Mouse (Mus musculus) heart, adult 2 months (tissue): ENCODE results near the gene Adprhl2. TPM values are rescaled to one million over a fixed set of nuclear protein-coding genes. Genes with fewer than 3 reads are reported as not detected.

Experiments used
- DNase-seq, 2 experiments: peaks; one replicate each; pipeline ENCODE4 v3.0.0; 2021
- H3K27ac ChIP-seq: fragments of 200-600 bp; 2 replicates; pipeline ENCODE4 v1.8.1; 2022
- H3K27me3 ChIP-seq: fragments of 200-500 bp; 2 replicates; pipeline ENCODE4 v1.6.1; 2012; ENCODE audit warnings: mild to moderate bottlenecking, low read length, inconsistent platforms, mixed read lengths; ENCODE audit not compliant: control insufficient read depth, insufficient read depth
- H3K36me3 ChIP-seq: fragments of 200-500 bp; 2 replicates; pipeline ENCODE4 v1.6.1; 2012; ENCODE audit warnings: low read length, inconsistent platforms; ENCODE audit not compliant: control insufficient read depth, insufficient read depth
- H3K4me1 ChIP-seq: fragments of 200-500 bp; 2 replicates; pipeline ENCODE4 v1.6.1; 2011; ENCODE audit warnings: low read length; ENCODE audit not compliant: control insufficient read depth, insufficient read depth
- H3K4me3 ChIP-seq: fragments of 200-600 bp; 2 replicates; pipeline ENCODE4 v1.8.1; 2022
- H3K79me2 ChIP-seq: fragments of 200-500 bp; replicated peaks from 2 replicates; pipeline ENCODE4 v1.6.1; 2012; ENCODE audit warnings: mild to moderate bottlenecking, inconsistent platforms, low read length, moderate library complexity, mixed read lengths; ENCODE audit not compliant: control insufficient read depth, insufficient read depth
- H3K9ac ChIP-seq: fragments of 200-500 bp; 2 replicates; pipeline ENCODE4 v1.6.1; 2012; ENCODE audit warnings: low read depth, mild to moderate bottlenecking, control low read depth, inconsistent platforms, low read length, mixed read lengths
- CTCF ChIP-seq: fragments of 200-600 bp; IDR thresholded peaks from 2 replicates; pipeline ENCODE4 v1.8.1; 2022; ENCODE audit warnings: antibody characterized with exemption, mild to moderate bottlenecking, moderate library complexity
- EP300 ChIP-seq: fragments of 200-500 bp; IDR thresholded peaks from 2 replicates; pipeline ENCODE4 v1.6.1; 2011; ENCODE audit warnings: low read depth, low read length, control low read depth; ENCODE audit not compliant: insufficient read depth
- POLR2A ChIP-seq: fragments of 200-500 bp; IDR thresholded peaks from 2 replicates; pipeline ENCODE4 v1.6.1; 2011; ENCODE audit warnings: mild to moderate bottlenecking, low read depth, low read length, control low read depth; ENCODE audit not compliant: insufficient read depth
- WGBS: fragments of 180-500 bp; shearing (Covaris S2); methylation state at CpG from one replicate; pipeline ENCODE4 v1.1.7; 2018; 5-methylcytosine and 5-hydroxymethylcytosine counted together
- intact Hi-C: fragments of 180-260 bp; cut with DNase I; formaldehyde crosslinking; loops from one replicate; pipeline ENCODE4 v1.15.1; 2025
- polyA plus RNA-seq: library from polyadenylated mRNA; depleted of rRNA; stranded (reverse); fragments of >200 nt; gene quantifications from 2 replicates; pipeline ENCODE4 v1.2.3, GENCODE M21; 2012
- total RNA-seq, 2 experiments: library from RNA; stranded (reverse); gene quantifications; 2 replicates each; pipeline ENCODE4 v1.2.3; 2021

Gene Adprhl2
- total and polyA plus RNA-seq, 3 experiments = 12.9 to 14.7 (median 13.0) TPM

DNA sequence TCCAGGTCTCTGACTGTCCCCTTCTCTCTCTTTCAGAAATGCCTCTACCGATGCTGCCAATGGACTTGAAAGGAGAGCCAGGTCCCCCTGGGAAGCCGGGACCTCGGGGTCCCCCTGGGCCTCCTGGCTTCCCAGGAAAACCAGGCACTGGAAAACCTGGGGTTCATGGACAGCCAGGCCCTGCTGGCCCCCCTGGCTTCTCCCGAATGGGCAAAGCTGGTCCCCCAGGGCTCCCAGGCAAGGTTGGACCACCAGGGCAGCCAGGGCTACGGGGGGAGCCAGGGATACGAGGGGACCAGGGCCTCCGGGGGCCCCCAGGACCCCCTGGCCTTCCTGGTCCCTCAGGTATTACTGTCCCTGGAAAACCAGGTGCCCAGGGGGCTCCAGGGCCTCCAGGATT is 11.2 kb downstream of the Adprhl2 start:
- H3K27me3 ChIP-seq = no peaks in the 10 kb centered on the region
- TF ChIP-seq POLR2A (no peak), CTCF (no peak), EP300 (no peak)
- H3K27ac ChIP-seq = no peak overlapping the region
- no peak overlapping the region for H3K9ac ChIP-seq
- no peak for DNase-seq
- H3K79me2 ChIP-seq = no peaks in the 10 kb centered on the region
- H3K36me3 ChIP-seq = no peaks in the 10 kb centered on the region
- H3K4me1 ChIP-seq = no peaks in the 10 kb centered on the region
- H3K4me3 ChIP-seq = no peak overlapping the region
- intact Hi-C loops = loop anchor here (1.0 to 5.0 kb wide), 3 partner anchors 83 to 223 kb away; no protein-coding TSS in a partner anchor
- WGBS = 77% methylated on average over 7 of the region's 7 CpGs

DNA sequence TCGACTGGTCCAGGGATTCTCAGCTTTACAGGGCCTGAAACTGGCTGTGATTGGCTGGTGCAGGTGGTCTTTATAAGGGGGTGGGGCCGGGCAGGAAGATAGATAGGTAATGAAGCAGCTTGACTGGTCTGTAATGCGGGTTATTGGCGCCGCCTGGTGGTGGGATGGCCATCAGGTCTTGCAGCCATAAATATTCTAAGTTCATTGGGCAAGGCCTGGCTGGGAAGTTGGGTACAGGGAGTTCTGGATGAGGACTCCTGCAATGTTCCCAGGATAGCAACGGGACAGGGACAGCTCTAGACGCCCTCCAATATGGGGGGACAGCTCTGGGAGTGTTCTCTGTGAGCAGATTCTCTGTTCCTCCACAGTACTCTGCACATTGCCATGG is 11.6 kb downstream of the Adprhl2 start:
- Histone ChIP-seq H3K36me3 (no peaks in the 10 kb centered on the region), H3K27me3 (no peaks in the 10 kb centered on the region), H3K4me1 (no peaks in the 10 kb centered on the region), H3K4me3 (no peak overlapping the region), H3K9ac (no peak overlapping the region), H3K27ac (no peak overlapping the region), H3K79me2 (no peaks in the 10 kb centered on the region)
- TF ChIP-seq EP300 (peak; percentile 68; the same call in 1 of the 2 replicates), CTCF (peak; percentile 75), POLR2A (no peak)
- DNase-seq = peak; percentile 84 to 88
- intact Hi-C loops = loop anchor here (1.0 to 5.0 kb wide), 4 partner anchors 32 to 223 kb away; no protein-coding TSS in a partner anchor
- WGBS = 2% methylated on average over 7 of the region's 7 CpGs

DNA sequence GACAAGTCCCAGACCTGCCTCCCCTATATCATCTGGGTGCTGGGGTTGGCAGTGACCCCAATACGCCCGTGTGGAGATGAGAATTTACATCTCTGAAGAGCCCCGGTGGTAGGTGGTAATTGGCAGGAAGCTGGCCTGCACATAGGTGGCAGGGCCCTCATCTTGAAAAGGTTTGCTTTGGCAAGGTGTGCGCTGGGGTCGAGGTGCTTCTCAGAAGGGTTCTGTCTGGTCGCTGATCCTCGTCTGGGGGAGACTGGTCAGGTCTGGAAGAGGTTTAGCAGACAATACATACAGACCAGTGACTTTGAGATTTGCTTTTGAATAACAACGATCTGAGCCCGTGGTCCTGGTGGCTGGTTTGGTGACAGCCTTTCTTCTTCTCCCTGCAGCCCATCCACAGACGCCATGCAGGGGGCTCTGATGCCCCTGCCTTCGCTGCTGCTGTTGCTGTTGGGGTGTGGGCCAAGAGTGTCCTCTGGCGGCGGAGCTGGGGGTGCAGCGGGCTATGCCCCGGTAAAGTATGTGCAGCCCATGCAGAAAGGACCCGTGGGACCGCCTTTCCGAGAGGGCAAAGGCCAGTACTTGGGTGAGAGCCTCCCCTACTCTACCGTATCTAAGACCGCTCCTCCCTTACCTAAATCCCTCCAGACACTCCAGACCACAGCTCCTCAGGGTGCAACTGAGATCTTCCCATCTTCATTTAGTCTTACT is 12.1 kb downstream of the Adprhl2 start:
- WGBS = 19% methylated on average over 20 of the region's 20 CpGs
- Histone ChIP-seq H3K27ac (no peak overlapping the region), H3K9ac (no peak overlapping the region), H3K27me3 (no peaks in the 10 kb centered on the region), H3K36me3 (no peaks in the 10 kb centered on the region), H3K79me2 (no peaks in the 10 kb centered on the region), H3K4me3 (no peak overlapping the region), H3K4me1 (no peaks in the 10 kb centered on the region)
- TF ChIP-seq CTCF = no peak
- no peak for TF ChIP-seq POLR2A
- TF ChIP-seq EP300 = no peak
- DNase-seq = no peak
- intact Hi-C loops = loop anchor here (1.0 kb wide), 1 partner anchor 31 kb away; no protein-coding TSS in a partner anchor

DNA sequence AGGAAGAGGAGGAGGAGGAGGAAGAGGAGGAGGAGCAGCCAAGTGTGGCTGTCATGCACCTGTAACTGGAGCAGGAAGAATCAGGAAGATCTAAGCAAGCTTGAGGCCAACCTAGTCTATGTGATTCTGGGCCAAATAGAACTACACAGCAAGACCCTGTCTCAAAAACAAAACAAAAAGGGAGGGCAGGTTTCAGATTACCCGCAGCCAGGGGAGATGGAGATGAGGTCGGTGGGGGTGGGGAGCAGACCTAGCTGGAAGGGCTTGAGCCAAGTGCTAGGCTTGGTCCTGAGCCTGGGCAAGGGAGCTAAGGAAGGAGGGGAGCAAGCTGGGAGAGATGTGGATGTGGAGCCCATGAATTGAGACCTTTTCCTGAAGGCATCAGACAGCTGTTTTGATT is 14.7 kb downstream of the Adprhl2 start:
- no peak for DNase-seq
- Histone ChIP-seq H3K9ac (no peak overlapping the region), H3K27ac (no peak overlapping the region), H3K36me3 (no peaks in the 10 kb centered on the region), H3K27me3 (peaks cover 3% of the 10 kb centered on the region; the same call in 1 of the 2 replicates), H3K79me2 (no peaks in the 10 kb centered on the region), H3K4me3 (no peak overlapping the region), H3K4me1 (no peaks in the 10 kb centered on the region)
- WGBS = 29% methylated on average over 2 of the region's 2 CpGs
- TF ChIP-seq EP300 (no peak), CTCF (no peak), POLR2A (no peak)
- intact Hi-C loops = loop anchor here (1.0 kb wide), 1 partner anchor 125 kb away; no protein-coding TSS in a partner anchor

DNA sequence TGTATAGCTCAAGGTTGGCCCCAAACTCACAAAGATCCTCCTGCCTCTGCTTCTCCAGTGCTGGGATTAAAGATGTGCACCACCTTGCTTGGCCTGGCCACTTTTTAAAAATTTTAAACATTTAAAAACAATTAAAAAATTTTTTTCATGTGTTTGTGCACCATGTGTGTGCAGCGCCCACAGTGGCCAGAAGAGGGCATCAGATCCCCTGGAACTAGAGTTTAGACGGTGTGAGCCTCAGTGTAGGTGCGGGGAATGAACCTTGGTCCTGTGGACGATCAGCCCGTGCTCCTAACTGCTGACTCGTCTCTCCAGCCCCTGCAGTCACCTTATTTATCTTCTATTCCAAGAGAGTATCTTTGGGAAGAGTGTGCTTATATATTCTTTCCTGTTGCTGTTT is 15.4 kb downstream of the Adprhl2 start:
- no peak for DNase-seq
- Histone ChIP-seq H3K4me3 (no peak overlapping the region), H3K9ac (no peak overlapping the region), H3K79me2 (no peaks in the 10 kb centered on the region), H3K27me3 (peaks cover 6% of the 10 kb centered on the region), H3K4me1 (no peaks in the 10 kb centered on the region), H3K36me3 (no peaks in the 10 kb centered on the region), H3K27ac (no peak overlapping the region)
- intact Hi-C loops = no loop called here
- 88% methylated on average over 6 of the region's 6 CpGs for WGBS
- TF ChIP-seq CTCF (peak; percentile 24; the same call in 1 of the 2 replicates), EP300 (no peak)

DNA sequence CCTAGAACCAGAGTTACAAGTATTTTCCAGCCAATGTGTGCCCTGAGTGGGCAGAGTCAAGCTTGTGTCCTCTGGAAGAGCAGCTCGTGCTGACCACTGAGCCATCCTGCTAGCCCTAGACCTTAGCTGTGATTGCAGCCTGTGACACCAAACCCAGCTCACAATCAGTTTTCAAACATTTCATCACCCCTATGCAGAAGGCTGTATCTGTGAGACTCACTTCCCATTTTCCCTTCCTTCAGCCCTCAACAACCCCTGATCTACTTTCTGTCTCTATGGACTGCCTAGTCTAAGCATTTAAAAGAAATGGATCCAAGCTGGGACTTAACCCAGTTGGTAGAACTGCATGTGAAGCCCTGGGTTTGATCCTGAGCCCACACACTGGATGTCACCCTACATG is 16.1 kb downstream of the Adprhl2 start:
- no peaks in the 10 kb centered on the region for H3K36me3 ChIP-seq
- peaks cover 6% of the 10 kb centered on the region for H3K27me3 ChIP-seq
- intact Hi-C loops = no loop called here
- 83% methylated on average over 1 of the region's 1 CpGs for WGBS
- no peak overlapping the region for H3K27ac ChIP-seq
- H3K4me1 ChIP-seq = no peaks in the 10 kb centered on the region
- H3K79me2 ChIP-seq = no peaks in the 10 kb centered on the region
- no peak overlapping the region for H3K4me3 ChIP-seq
- TF ChIP-seq POLR2A (no peak), EP300 (no peak), CTCF (no peak)
- H3K9ac ChIP-seq = no peak overlapping the region
- no peak for DNase-seq
